Mouse (Mus musculus) embryonic facial prominence, embryonic 11.5 days (tissue): Measurements from ENCODE around the gene Hnrnpa2b1. TPM values are rescaled to one million over a fixed set of nuclear protein-coding genes. Genes with fewer than 3 reads are reported as not detected.
A peak's percentile ranks its signal among the peaks of the same experiment; 100 is the strongest.

Source experiments
- ATAC-seq: fragments of 200-750 bp; cut with Nextera tagmentation; replicated peaks from 2 replicates; pipeline ENCODE4 v1.8.0; 2017; ENCODE audit warnings: low read depth; ENCODE audit not compliant: insufficient number of reproducible peaks, low FRiP score, low TSS enrichment
- DNase-seq: peaks from one replicate; pipeline ENCODE4 v3.0.0-alpha.2; 2015; ENCODE audit warnings: low spot score
- H3K27ac ChIP-seq: fragments of 300-500 bp; sonication (generic); replicated peaks from 2 replicates; pipeline ENCODE4 v1.5.1; 2014; ENCODE audit warnings: mild to moderate bottlenecking, low read depth, low read length, control low read depth
- H3K27me3 ChIP-seq: fragments of 300-500 bp; sonication (generic); 2 replicates; pipeline ENCODE4 v1.6.1; 2014; ENCODE audit warnings: mild to moderate bottlenecking, low read length, moderate library complexity, mixed read lengths; ENCODE audit not compliant: control insufficient read depth, insufficient read depth
- H3K36me3 ChIP-seq: fragments of 300-500 bp; sonication (generic); replicated peaks from 2 replicates; pipeline ENCODE4 v1.6.1; 2014; ENCODE audit warnings: low read depth, mild to moderate bottlenecking, low read length, moderate library complexity, mixed read lengths; ENCODE audit not compliant: control insufficient read depth, insufficient read depth
- H3K4me1 ChIP-seq: fragments of 300-500 bp; sonication (generic); 2 replicates; pipeline ENCODE4 v1.6.1; 2014; ENCODE audit warnings: low read length, mixed read lengths; ENCODE audit not compliant: control insufficient read depth, insufficient read depth
- H3K4me2 ChIP-seq: fragments of 300-500 bp; sonication (generic); 2 replicates; pipeline ENCODE4 v1.6.1; 2014; ENCODE audit warnings: low read depth, mild to moderate bottlenecking, control low read depth, low read length, moderate library complexity
- H3K4me3 ChIP-seq: fragments of 300-500 bp; sonication (generic); 2 replicates; pipeline ENCODE4 v1.5.1; 2014; ENCODE audit warnings: low read depth, low read length, control low read depth
- H3K9ac ChIP-seq: fragments of 300-500 bp; sonication (generic); replicated peaks from 2 replicates; pipeline ENCODE4 v1.6.1; 2014; ENCODE audit warnings: mild to moderate bottlenecking, control low read depth, low read length
- H3K9me3 ChIP-seq: fragments of 300-500 bp; sonication (generic); replicated peaks from 2 replicates; pipeline ENCODE4 v1.6.1; 2016; ENCODE audit warnings: mild to moderate bottlenecking, low read length, inconsistent platforms, mixed read lengths; ENCODE audit not compliant: control insufficient read depth
- WGBS: fragments of 180-500 bp; shearing (Covaris S2); extraction: QIAGEN DNeasy Blood & Tissue Kit; methylation state at CpG from one replicate; pipeline ENCODE4 v1.1.7; 2014; 5-methylcytosine and 5-hydroxymethylcytosine counted together
- polyA plus RNA-seq: library from polyadenylated mRNA; unstranded; fragments of >200 nt; fragmentation: Nextera tagmentation; extraction: Ambion mirVana; gene quantifications from 2 replicates; pipeline ENCODE4 v1.2.1, GENCODE M21; 2014

Gene Hnrnpa2b1
- polyA plus RNA-seq, 1 experiment from 2014 or later: 1,840 TPM

DNA sequence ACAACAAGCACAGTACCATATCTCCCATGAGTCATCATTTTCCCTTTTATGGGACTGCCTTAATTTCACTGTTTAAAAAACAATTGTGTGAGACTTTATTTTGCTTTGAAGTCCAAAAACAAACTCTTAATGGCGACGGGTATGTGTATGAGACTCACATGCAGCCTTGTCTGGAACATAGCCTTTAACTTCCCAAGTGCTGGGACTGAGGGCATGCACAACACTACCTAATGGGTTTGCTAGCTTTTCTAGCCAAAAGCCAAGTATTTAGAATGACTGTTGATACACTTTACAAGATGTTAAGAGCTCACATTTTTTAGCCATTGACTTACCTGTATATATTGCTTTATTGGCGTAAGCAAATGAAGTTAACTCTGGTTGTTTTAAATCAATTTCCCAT, 9.3 kb downstream of the Hnrnpa2b1 start:
- Histone ChIP-seq H3K27me3 (no peaks in the 10 kb centered on the region), H3K4me2 (no peak overlapping the region), H3K27ac (no peak overlapping the region), H3K9me3 (no peaks in the 10 kb centered on the region), H3K36me3 (peaks cover 20% of the 10 kb centered on the region), H3K4me3 (no peak overlapping the region), H3K9ac (no peak overlapping the region), H3K4me1 (no peaks in the 10 kb centered on the region)
- no peak for ATAC-seq
- DNase-seq: no peak
- WGBS: 80% methylated on average over 3 of the region's 3 CpGs

DNA sequence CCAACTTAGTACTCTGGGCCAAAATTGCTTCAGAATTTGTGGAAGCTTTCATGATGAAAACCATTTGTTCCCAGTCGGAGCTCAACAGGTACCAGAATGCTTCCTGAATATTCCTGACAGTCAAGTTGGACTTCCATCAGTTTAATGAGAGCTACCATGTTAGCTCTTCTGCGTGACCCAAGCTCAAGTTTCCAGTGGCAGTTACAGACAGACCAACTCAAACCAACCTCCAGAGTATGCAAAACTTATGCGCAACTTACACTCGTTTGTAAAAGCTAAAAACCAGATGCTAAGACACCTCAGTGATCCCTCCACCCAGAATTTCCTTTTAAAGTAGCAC, 9.7 kb downstream of the Hnrnpa2b1 start:
- H3K9me3 ChIP-seq: no peaks in the 10 kb centered on the region
- H3K9ac ChIP-seq: no peak overlapping the region
- no peak overlapping the region for H3K4me3 ChIP-seq
- H3K4me1 ChIP-seq: no peaks in the 10 kb centered on the region
- ATAC-seq (peak; percentile 25; the same call in 1 of the 2 replicates), DNase-seq (no peak)
- H3K36me3 ChIP-seq: peaks cover 20% of the 10 kb centered on the region
- no peak overlapping the region for H3K4me2 ChIP-seq
- no peaks in the 10 kb centered on the region for H3K27me3 ChIP-seq
- WGBS: 82% methylated on average over 4 of the region's 4 CpGs
- no peak overlapping the region for H3K27ac ChIP-seq

DNA sequence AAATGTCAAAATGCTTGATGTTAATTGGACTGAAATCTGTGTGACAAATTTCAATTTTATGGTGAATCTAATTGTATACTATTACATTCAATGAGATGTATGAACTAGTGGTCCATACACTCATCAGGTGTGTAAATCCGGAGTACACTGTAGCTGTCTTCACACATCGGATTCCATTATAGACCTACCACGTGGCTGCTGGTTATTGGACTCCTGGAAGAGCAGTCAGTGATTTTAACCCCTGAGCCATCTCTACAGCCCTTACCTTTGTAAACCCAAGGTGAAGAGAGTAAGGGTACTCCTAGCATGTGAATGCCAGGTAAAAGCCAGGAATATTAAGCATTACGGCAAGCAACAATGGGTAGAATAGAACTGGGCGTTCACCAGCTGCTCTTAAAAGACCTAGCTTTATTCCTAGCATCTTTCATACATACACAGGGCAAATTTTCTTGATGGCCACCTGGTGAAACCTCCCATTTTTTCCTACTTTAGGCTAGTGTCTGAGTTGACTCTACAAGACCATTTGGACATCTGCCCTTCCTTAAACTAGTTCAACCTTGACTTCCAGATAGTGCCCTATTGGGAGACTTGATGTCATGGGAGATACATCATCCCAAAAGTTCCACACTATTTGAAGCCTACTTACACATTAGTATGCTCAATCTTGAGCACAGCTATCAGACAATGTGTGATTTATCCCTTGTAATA, 10.2 kb downstream of the Hnrnpa2b1 start:
- Histone ChIP-seq H3K36me3 (peaks cover 20% of the 10 kb centered on the region), H3K4me2 (no peak overlapping the region), H3K27ac (no peak overlapping the region), H3K9me3 (no peaks in the 10 kb centered on the region), H3K9ac (no peak overlapping the region), H3K4me3 (no peak overlapping the region), H3K4me1 (no peaks in the 10 kb centered on the region), H3K27me3 (no peaks in the 10 kb centered on the region)
- 42% methylated on average over 5 of the region's 5 CpGs for WGBS
- peak; percentile 35; the same call in 1 of the 2 replicates for ATAC-seq
- peak; percentile 56 for DNase-seq

GRCm38 (mm10) chr6:51458925-51459312, 10.8 kb downstream of the Hnrnpa2b1 start:
- DNase-seq (no peak), ATAC-seq (no peak)
- WGBS: 34% methylated on average over 2 of the region's 2 CpGs
- Histone ChIP-seq H3K36me3 (peaks cover 20% of the 10 kb centered on the region), H3K4me1 (no peaks in the 10 kb centered on the region), H3K27me3 (no peaks in the 10 kb centered on the region), H3K9ac (no peak overlapping the region), H3K27ac (no peak overlapping the region), H3K9me3 (no peaks in the 10 kb centered on the region), H3K4me3 (no peak overlapping the region), H3K4me2 (no peak overlapping the region)

- ATAC-seq: no peak
- Histone ChIP-seq H3K9ac (no peak overlapping the region), H3K9me3 (no peaks in the 10 kb centered on the region), H3K36me3 (peaks cover 16% of the 10 kb centered on the region), H3K4me1 (peaks cover 2% of the 10 kb centered on the region; the same call in 1 of the 2 replicates), H3K4me2 (no peak overlapping the region), H3K27me3 (no peaks in the 10 kb centered on the region), H3K27ac (no peak overlapping the region), H3K4me3 (no peak overlapping the region)
- 84% methylated on average over 8 of the region's 8 CpGs for WGBS
- DNase-seq: no peak
Measured at GRCm38 (mm10) chr6:51457770-51458387, 11.8 kb downstream of the Hnrnpa2b1 start.

DNA sequence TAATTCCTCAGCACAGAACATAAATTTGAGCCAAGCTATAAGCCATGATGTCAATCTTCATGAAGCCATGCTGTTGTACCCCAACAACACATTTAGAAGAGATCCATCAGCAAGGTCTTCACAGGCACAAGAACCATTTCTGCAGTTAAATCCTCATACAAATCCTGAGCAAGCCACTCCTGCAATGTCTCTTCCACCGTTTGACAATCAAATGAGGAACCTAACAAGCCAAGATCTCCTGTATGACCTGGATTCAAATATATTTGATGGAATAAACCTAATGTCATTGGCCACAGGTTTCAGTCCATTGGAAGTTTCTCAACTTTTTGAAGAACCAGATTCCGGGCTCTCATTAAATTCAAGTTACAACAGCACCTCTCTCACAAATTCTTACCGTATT, 12.4 kb downstream of the Hnrnpa2b1 start:
- Histone ChIP-seq H3K36me3 (peaks cover 14% of the 10 kb centered on the region), H3K4me3 (no peak overlapping the region), H3K4me2 (no peak overlapping the region), H3K27ac (no peak overlapping the region), H3K9me3 (no peaks in the 10 kb centered on the region), H3K9ac (no peak overlapping the region), H3K4me1 (peaks cover 2% of the 10 kb centered on the region; the same call in 1 of the 2 replicates), H3K27me3 (no peaks in the 10 kb centered on the region)
- no peak for ATAC-seq
- WGBS: 78% methylated on average over 3 of the region's 3 CpGs
- DNase-seq: no peak

GRCm38 (mm10) chr6:51456198-51456597, 13.5 kb downstream of the Hnrnpa2b1 start:
- 78% methylated on average over 1 of the region's 1 CpGs for WGBS
- ATAC-seq: no peak
- H3K4me3 ChIP-seq: no peak overlapping the region

DNA sequence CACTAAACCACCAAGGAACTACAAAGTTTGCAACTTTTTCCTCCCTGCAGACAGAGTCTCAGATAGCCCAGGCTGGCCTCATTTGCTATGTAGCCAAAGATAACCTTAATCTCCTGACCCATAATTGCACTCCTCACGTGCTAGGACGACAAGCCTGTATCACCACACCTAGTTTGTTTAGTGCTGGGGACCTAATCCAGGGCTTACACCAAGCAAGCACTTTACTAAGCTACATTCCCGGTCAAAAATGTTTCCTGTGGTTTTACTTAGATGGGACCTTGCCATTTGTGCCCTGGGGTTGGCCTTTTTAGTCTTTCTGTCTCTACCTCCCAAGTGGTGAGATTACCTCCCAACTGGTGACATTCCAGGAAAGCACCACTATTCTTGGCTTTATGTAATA, 14.7 kb downstream of the Hnrnpa2b1 start:
- Histone ChIP-seq H3K36me3 (peaks cover 7% of the 10 kb centered on the region), H3K27me3 (no peaks in the 10 kb centered on the region), H3K4me2 (no peak overlapping the region), H3K4me1 (peaks cover 2% of the 10 kb centered on the region; the same call in 1 of the 2 replicates), H3K4me3 (no peak overlapping the region), H3K27ac (no peak overlapping the region), H3K9me3 (no peaks in the 10 kb centered on the region), H3K9ac (no peak overlapping the region)
- WGBS: 63% methylated on average over 3 of the region's 3 CpGs
- ATAC-seq (no peak), DNase-seq (no peak)

More at GRCm38 (mm10) chr6:51456198-51456597, 13.5 kb downstream of the Hnrnpa2b1 start:
- Histone ChIP-seq H3K4me1 (peaks cover 2% of the 10 kb centered on the region; the same call in 1 of the 2 replicates), H3K36me3 (peaks cover 8% of the 10 kb centered on the region), H3K4me2 (no peak overlapping the region), H3K9me3 (no peaks in the 10 kb centered on the region), H3K9ac (no peak overlapping the region), H3K27me3 (no peaks in the 10 kb centered on the region), H3K27ac (no peak overlapping the region)
- DNase-seq: peak; percentile 54
